Mouse (Mus musculus) C2C12 (cell line): ENCODE data around the gene Galt. TPM values are rescaled to one million over a fixed set of nuclear protein-coding genes. Genes with fewer than 3 reads are reported as not detected.

Experiments
- H3K27me3 ChIP-seq: one replicate; pipeline ENCODE4 v1.6.1; 2011; ENCODE audit not compliant: control insufficient read depth, insufficient read depth, insufficient read length
- H3K36me3 ChIP-seq: one replicate; pipeline ENCODE4 v1.6.1; 2011; ENCODE audit not compliant: control insufficient read depth, insufficient read depth
- H3K4me3 ChIP-seq: one replicate; pipeline ENCODE4 v1.5.1; 2011; ENCODE audit warnings: mild to moderate bottlenecking, control low read depth; ENCODE audit not compliant: poor library complexity, insufficient read depth, severe bottlenecking
- H3K79me2 ChIP-seq: one replicate; pipeline ENCODE4 v1.6.1; 2011; ENCODE audit not compliant: control insufficient read depth, insufficient read depth
- H3K79me3 ChIP-seq: one replicate; pipeline ENCODE4 v1.6.1; 2011; ENCODE audit warnings: low read depth, control low read depth
- H3ac ChIP-seq: one replicate; pipeline ENCODE3; 2011; ENCODE audit warnings: low read depth; ENCODE audit not compliant: control insufficient read depth, insufficient read length
- CEBPB ChIP-seq: IDR thresholded peaks from one replicate; pipeline ENCODE4 v1.6.1; 2011; ENCODE audit warnings: low read depth, mild to moderate bottlenecking, control low read depth, moderate library complexity
- CTCF ChIP-seq: IDR thresholded peaks from one replicate; pipeline ENCODE4 v1.5.1; 2011; ENCODE audit not compliant: control insufficient read depth, insufficient read depth, insufficient read length
- FOSL1 ChIP-seq: IDR thresholded peaks from one replicate; pipeline ENCODE4 v1.8.0; 2011; ENCODE audit warnings: mild to moderate bottlenecking, low read length; ENCODE audit not compliant: poor library complexity, insufficient read depth, severe bottlenecking
- MAX ChIP-seq: IDR thresholded peaks from one replicate; pipeline ENCODE4 v1.6.1; 2011; ENCODE audit warnings: mild to moderate bottlenecking, control low read depth
- MYOD1 ChIP-seq: IDR thresholded peaks from one replicate; pipeline ENCODE4 v1.6.1; 2011; ENCODE audit warnings: low read depth; ENCODE audit not compliant: control insufficient read depth, insufficient read length
- MYOG ChIP-seq: IDR thresholded peaks from one replicate; pipeline ENCODE4 v1.6.1; 2011; ENCODE audit not compliant: control insufficient read depth, insufficient read length; ENCODE audit errors: extremely low read depth
- USF1 ChIP-seq: IDR thresholded peaks from one replicate; pipeline ENCODE4 v1.6.1; 2011; ENCODE audit warnings: low read depth, mild to moderate bottlenecking, control low read depth, moderate library complexity
- long read RNA-seq, 2 experiments: library from polyadenylated mRNA; unstranded; transcript quantifications; one replicate each; pipeline ENCODE4 v2.0.0; 2019 to 2020
- polyA plus RNA-seq: library from polyadenylated mRNA; unstranded; fragments of >200 nt; fragmentation: generic; extraction: Trizol; gene quantifications from one replicate; pipeline ENCODE4 v1.2.1, GENCODE M21; 2012; ENCODE audit warnings: missing spikeins

Gene Galt
- polyA plus RNA-seq, result 3.1 TPM
- long read RNA-seq, experiment 1, partial matches to known transcripts, result 4 of 6 reads
- long read RNA-seq, experiment 1, other reads (novel, unspliced or antisense), result 1 of 6 reads
- long read RNA-seq, experiment 2, partial matches to known transcripts, result 0 of 2 reads
- long read RNA-seq, experiment 2, other reads (novel, unspliced or antisense), result 0 of 2 reads

DNA sequence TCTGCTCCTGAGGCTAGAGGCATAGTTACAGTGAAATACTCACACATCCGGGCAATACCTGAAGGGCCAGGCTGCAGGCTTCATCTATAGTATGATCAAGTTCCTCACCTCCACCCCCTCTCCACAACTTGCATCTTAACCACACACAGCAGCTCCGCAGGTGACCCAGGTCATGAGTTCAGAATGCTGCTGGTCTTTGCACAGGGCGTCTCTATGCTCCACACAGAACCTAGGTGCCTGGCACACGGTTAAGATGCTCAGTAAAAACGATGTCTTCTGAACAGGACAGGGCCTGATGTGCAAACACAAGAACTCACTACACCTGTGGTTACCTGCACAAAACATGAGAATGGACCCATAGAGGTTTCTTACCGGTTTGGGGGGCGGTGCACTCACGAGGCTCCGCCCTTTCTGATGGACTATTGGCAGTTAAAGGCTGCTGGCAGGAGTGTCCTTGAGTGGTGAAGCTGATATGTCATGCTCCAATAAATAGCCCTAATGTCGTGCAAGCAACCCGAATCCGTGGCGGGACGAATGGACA lies at the start of gene Galt:
Gene Galt (plus strand): TSS at position 432 of the 541 bp plus-strand sequence.
- no peaks in the 10 kb centered on the region for H3K27me3 ChIP-seq
- H3K4me3 ChIP-seq, result peak within 1 kb of the TSS; percentile 28
- no peaks in the 10 kb centered on the region for H3K79me2 ChIP-seq
- H3K79me3 ChIP-seq, result no peaks in the 10 kb centered on the region
- peak within 1 kb of the TSS; percentile 18 for H3ac ChIP-seq
- H3K36me3 ChIP-seq, result no peaks in the 10 kb centered on the region
- TF ChIP-seq CTCF, result no peak
- TF ChIP-seq MYOD1, result no peak
- TF ChIP-seq FOSL1, result no peak
- TF ChIP-seq MAX, result no peak
- TF ChIP-seq MYOG, result no peak
- TF ChIP-seq CEBPB, result no peak
- TF ChIP-seq USF1, result no peak

DNA sequence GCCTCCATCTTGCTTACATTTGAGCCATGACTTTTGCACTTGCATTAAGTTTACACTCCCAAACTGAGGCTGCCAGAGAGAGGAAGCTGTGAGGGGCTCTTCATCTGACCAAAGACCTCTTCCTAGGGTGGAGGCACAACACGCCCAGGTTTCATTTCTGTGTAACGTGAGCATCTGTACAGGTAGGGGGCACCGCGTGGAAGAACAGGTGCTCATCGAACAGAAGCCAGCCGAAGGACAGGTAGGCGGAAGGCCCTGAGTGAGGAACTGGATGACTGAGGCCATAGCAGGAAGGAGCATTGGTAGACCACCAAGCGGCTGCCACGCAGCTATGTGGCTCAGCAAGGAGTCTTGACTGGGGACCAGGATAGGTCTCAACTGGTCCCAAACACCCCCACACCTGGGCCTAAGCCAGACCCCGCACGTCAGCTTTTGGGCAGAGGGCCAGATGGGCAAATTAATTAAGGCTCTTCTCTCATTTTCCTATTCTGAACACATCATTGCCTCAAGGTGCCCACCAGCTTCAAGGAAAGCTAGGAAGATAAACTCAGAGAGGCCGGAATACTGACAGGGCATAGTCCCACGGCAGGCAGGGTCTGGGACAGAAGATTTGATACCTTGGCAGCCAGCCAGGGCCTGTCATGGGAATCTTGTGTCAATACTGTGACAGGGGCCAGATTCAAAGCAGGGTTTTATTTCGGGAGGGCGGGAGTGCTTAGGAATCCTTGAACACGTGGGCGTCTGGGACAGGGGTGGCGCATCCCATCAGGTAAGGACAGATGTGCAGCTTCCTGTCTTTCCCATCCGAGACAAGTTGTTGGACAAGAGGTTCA lies 48.9 kb upstream of the Galt start:
- H3ac ChIP-seq, result no peak overlapping the region
- no peak overlapping the region for H3K4me3 ChIP-seq
- peaks cover 14% of the 10 kb centered on the region for H3K27me3 ChIP-seq
- TF ChIP-seq FOSL1 (no peak), CTCF (no peak), CEBPB (no peak), MYOD1 (no peak), MAX (no peak), USF1 (no peak), MYOG (no peak)
- no peaks in the 10 kb centered on the region for H3K79me3 ChIP-seq
- no peaks in the 10 kb centered on the region for H3K79me2 ChIP-seq
- H3K36me3 ChIP-seq, result no peaks in the 10 kb centered on the region

DNA sequence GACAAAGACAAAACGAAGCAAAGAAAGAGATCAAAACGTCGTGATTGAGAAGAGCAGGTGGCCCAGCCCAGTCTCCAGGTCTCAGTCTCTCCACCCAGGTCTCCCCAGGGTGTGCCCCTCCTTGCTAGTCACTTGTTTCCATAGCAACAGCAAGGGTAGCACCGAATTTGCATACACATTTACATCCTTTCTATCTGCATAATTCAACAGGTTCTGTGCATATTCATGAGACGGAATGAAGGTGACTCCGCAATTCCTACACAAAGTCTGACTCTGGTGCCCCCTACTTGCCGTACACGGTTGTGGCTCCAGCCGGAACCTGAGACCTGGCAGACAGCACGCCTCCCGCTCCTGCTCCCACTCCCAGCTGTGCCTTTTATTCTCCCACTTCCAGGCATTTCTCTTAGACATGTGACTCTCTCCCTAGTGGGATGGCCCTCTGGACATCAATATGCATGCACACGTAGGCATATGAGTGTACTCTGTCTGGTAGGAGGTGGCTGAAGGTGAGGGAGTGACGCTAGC lies 48.0 kb upstream of the Galt start:
- no peaks in the 10 kb centered on the region for H3K36me3 ChIP-seq
- H3K79me3 ChIP-seq, result peaks cover 3% of the 10 kb centered on the region
- no peak overlapping the region for H3K4me3 ChIP-seq
- peaks cover 14% of the 10 kb centered on the region for H3K27me3 ChIP-seq
- peaks cover 3% of the 10 kb centered on the region for H3K79me2 ChIP-seq
- TF ChIP-seq USF1 (no peak), MYOD1 (peak; percentile 75), CTCF (peak; percentile 64), MYOG (no peak)
- H3ac ChIP-seq, result no peak overlapping the region

DNA sequence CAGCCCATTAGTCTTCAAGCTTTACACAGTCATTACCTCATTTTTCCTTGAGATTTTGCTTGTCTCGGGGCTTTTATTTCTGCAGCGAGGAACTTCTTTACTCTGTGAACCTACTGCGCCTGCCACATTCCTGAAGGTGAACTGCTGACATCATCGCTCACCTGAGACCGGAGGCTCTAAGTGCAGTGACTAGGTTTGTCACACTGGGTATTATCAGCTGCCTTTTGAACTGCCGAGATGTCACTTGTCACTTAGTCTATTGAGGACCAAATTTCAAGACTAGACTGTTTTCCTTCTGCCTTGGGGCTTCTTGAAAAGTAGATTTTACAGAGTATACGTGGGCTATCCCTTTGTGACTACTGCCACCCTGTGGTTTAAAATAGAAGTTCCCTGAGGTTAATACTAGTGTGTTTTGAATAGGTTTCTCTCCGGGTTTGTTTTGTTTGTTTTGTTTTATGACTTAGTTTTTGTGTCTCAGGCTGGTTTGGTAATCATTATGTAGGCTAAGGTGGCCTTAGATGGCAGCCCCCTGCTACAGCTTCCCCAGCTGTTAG lies 46.8 kb upstream of the Galt start:
- Histone ChIP-seq H3K4me3 (no peak overlapping the region), H3K79me3 (peaks cover 13% of the 10 kb centered on the region), H3K27me3 (peaks cover 13% of the 10 kb centered on the region), H3ac (no peak overlapping the region), H3K79me2 (peaks cover 15% of the 10 kb centered on the region), H3K36me3 (no peaks in the 10 kb centered on the region)
- no peak for TF ChIP-seq MYOD1

DNA sequence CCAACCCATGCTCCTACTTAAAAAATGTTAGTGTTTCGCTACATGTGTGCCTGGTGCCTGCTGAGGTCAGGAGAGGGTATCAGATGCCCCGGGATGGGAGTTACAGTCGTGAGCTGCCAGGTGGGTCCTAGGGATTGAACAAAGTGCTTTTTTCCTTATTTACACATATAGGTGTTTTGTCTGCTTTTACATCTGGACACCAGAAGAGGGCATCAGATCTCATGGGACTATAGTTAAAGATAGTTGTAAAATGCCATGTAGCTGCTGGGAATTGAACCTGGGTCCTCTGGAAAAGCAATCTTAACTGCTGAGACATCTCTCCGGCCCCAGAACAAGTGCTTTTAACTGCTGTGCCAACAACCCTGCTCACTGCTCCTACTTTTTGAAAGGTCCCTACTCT lies 44.8 kb upstream of the Galt start:
- TF ChIP-seq MYOD1, result no peak
- TF ChIP-seq MYOG, result no peak
- no peak for TF ChIP-seq MAX
- no peak for TF ChIP-seq CEBPB
- no peak for TF ChIP-seq USF1
- TF ChIP-seq CTCF, result no peak
- TF ChIP-seq FOSL1, result no peak
- no peak overlapping the region for H3K4me3 ChIP-seq

More for the DNA sequence above, 44.8 kb upstream of the Galt start:
- H3K79me2 ChIP-seq, result peaks cover 15% of the 10 kb centered on the region
- peaks cover 14% of the 10 kb centered on the region for H3K79me3 ChIP-seq
- no peaks in the 10 kb centered on the region for H3K36me3 ChIP-seq
- H3K27me3 ChIP-seq, result peaks cover 1% of the 10 kb centered on the region
- no peak overlapping the region for H3ac ChIP-seq
